Mouse (Mus musculus) megakaryocyte-erythroid progenitor cell, adult 5 weeks (primary cell): ENCODE measurements around the gene Atp1a4. TPM values are rescaled to one million over a fixed set of nuclear protein-coding genes. Genes with fewer than 3 reads are reported as not detected.

Experiments used
- polyA plus RNA-seq: library from polyadenylated mRNA; stranded (reverse); fragments of >175 nt; gene quantifications from 2 replicates; pipeline ENCODE4 v1.2.3, GENCODE M21; 2012

Atp1a4 gene
- polyA plus RNA-seq: not detected in 2 replicates

GRCm38 (mm10) chr1:172258314-172258713, at the start of gene Atp1a4:
Gene Atp1a4 (minus strand): TSS chr1:172258414.

GRCm38 (mm10) chr1:172297611-172298537, 39.7 kb upstream of the Atp1a4 start, which contains the start of gene Atp1a2:
Gene Atp1a2 (minus strand): TSS chr1:172298064.

GRCm38 (mm10) chr1:172261477-172262078, 3.4 kb upstream of the Atp1a4 start, which contains the start of gene Igsf8:
Gene Igsf8 (plus strand): TSS chr1:172261641.

GRCm38 (mm10) chr1:172219451-172220406, 38.5 kb downstream of the Atp1a4 start, which contains the start of gene Casq1:
Gene Casq1 (minus strand): TSS chr1:172219868.

GRCm38 (mm10) chr1:172206141-172206917, 51.9 kb downstream of the Atp1a4 start, which contains the start of gene Pea15a:
Gene Pea15a (minus strand): TSS chr1:172206804.

Other genes with a start within 250 kb of the Atp1a4 start
- 8.1 and 9.9 TPM in 2 replicates for gene Vangl2, start 230.0 kb downstream of the Atp1a4 start, polyA plus RNA-seq
- gene Nhlh1, start 200.8 kb downstream of the Atp1a4 start, polyA plus RNA-seq: 0.06 TPM in 1 of 2 replicates, not detected in the other
- gene Copa, start 175.9 kb downstream of the Atp1a4 start, polyA plus RNA-seq: 55.2 and 58.3 TPM in 2 replicates
- gene Ncstn, start 175.6 kb downstream of the Atp1a4 start, polyA plus RNA-seq: 17.6 and 21.1 TPM in 2 replicates
- 15.1 and 15.2 TPM in 2 replicates for gene Pex19, start 131.7 kb downstream of the Atp1a4 start, polyA plus RNA-seq
- gene Dcaf8, start 110.3 kb downstream of the Atp1a4 start, polyA plus RNA-seq: 60.9 and 69.9 TPM in 2 replicates
- 2.8 and 4.4 TPM in 2 replicates for gene Pea15a, start 51.6 kb downstream of the Atp1a4 start, polyA plus RNA-seq
- gene Casq1, start 38.5 kb downstream of the Atp1a4 start, polyA plus RNA-seq: not detected in 2 replicates
- 88.2 and 88.9 TPM in 2 replicates for gene Igsf8, start 3.2 kb upstream of the Atp1a4 start, polyA plus RNA-seq
- not detected in 2 replicates for gene Atp1a2, start 39.6 kb upstream of the Atp1a4 start, polyA plus RNA-seq
- gene Kcnj9, start 70.9 kb upstream of the Atp1a4 start, polyA plus RNA-seq: 0.06 TPM in 1 of 2 replicates, not detected in the other
- gene Kcnj10, start 82.8 kb upstream of the Atp1a4 start, polyA plus RNA-seq: 0.06 and 0.09 TPM in 2 replicates
- 9.1 and 9.6 TPM in 2 replicates for gene Pigm, start 118.1 kb upstream of the Atp1a4 start, polyA plus RNA-seq
- gene Slamf9, start 216.9 kb upstream of the Atp1a4 start, polyA plus RNA-seq: not detected in 2 replicates
- gene Igsf9, start 223.4 kb upstream of the Atp1a4 start, polyA plus RNA-seq: 1.2 and 1.7 TPM in 2 replicates
- 736 and 821 TPM in 2 replicates for gene Tagln2, start 241.6 kb upstream of the Atp1a4 start, polyA plus RNA-seq